Mouse (Mus musculus) embryonic fibroblast, embryonic 13.5 days (primary cell): ENCODE data around the gene Gm10354.
"Not testable (repeated sequence)": the region's sequence is repeated elsewhere in the genome, so short reads cannot be mapped to it uniquely, and the experiment has no call there.

Experiments
- CTCF ChIP-seq: IDR thresholded peaks from 2 replicates; pipeline ENCODE4 v1.5.1; 2011; ENCODE audit warnings: mild to moderate bottlenecking, control low read depth, low read length, moderate library complexity, borderline replicate concordance; ENCODE audit not compliant: insufficient read depth
- POLR2A ChIP-seq: IDR thresholded peaks from 2 replicates; pipeline ENCODE4 v1.6.1; 2011; ENCODE audit warnings: low read depth, mild to moderate bottlenecking, control low read depth, low read length, moderate library complexity

- not testable (repeated sequence) for TF ChIP-seq CTCF, POLR2A
Observed at GRCm38 (mm10) chr5:14933721-14934120, 45.0 kb downstream of the Gm10354 start.
